Mouse (Mus musculus): ENCODE results near the gene Epha5. TPM values are rescaled to one million over a fixed set of nuclear protein-coding genes. Genes with fewer than 3 reads are reported as not detected.
A peak's percentile ranks its signal among the peaks of the same experiment; 100 is the strongest.

Epha5 gene
- polyA plus RNA-seq (2015; fragmentation: Nextera tagmentation; extraction: Ambion mirVana) = 1.3 and 1.5 TPM in 2 replicates

GRCm38 (mm10) chr5:84417062-84417879 lies at the start of gene Epha5:
Epha5 (minus strand) TSS chr5:84417382.
- ATAC-seq = peak; percentile 96
- WGBS = under 1% methylated on average over 38 of the region's 67 CpGs

DNA sequence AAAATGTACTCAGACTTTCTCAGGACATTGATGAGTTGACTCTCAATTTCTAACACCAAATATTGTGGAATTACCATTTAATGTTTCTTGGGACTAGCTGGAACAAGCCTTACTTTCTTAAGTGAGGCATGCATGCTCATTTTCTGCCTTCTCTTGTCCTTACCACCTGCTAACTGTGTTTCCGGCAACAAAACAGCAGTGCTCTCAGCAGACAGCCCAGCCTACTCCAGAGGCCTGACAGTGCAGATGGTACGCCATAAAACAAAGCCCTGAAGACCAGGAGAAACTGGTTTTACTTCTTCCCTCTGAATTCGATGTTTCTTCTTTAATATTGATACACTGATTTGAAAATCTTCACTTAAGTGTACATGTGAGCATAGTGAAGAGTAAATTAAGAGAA lies 39.0 kb upstream of the Epha5 start:
- no peak overlapping the region for H3K4me2 ChIP-seq (replicated peaks)
- no peak overlapping the region for H3K4me3 ChIP-seq (replicated peaks)
- no peaks in the 10 kb centered on the region for H3K36me3 ChIP-seq
- H3K27ac ChIP-seq = no peak overlapping the region
- no peak overlapping the region for H3K9ac ChIP-seq
- no peaks in the 10 kb centered on the region for H3K4me1 ChIP-seq (replicated peaks)
- no peaks in the 10 kb centered on the region for H3K27me3 ChIP-seq (replicated peaks)
- no peaks in the 10 kb centered on the region for H3K9me3 ChIP-seq
- no peak for ATAC-seq
- 64% methylated on average over 3 of the region's 3 CpGs for WGBS

More at GRCm38 (mm10) chr5:84417062-84417879, at the start of gene Epha5:
- no peaks in the 10 kb centered on the region for H3K36me3 ChIP-seq
- H3K27me3 ChIP-seq (replicated peaks) = peaks cover 25% of the 10 kb centered on the region
- peak within 1 kb of the TSS; percentile 50 for H3K4me3 ChIP-seq (replicated peaks)
- H3K27ac ChIP-seq = peak within 1 kb of the TSS; percentile 44; the same call in 1 of the 2 replicates
- H3K4me1 ChIP-seq (replicated peaks) = peaks cover 9% of the 10 kb centered on the region; the same call in 1 of the 2 replicates
- H3K9me3 ChIP-seq = no peaks in the 10 kb centered on the region
- H3K9ac ChIP-seq = peak within 1 kb of the TSS; percentile 42
- H3K4me2 ChIP-seq (replicated peaks) = peak within 1 kb of the TSS; percentile 96

DNA sequence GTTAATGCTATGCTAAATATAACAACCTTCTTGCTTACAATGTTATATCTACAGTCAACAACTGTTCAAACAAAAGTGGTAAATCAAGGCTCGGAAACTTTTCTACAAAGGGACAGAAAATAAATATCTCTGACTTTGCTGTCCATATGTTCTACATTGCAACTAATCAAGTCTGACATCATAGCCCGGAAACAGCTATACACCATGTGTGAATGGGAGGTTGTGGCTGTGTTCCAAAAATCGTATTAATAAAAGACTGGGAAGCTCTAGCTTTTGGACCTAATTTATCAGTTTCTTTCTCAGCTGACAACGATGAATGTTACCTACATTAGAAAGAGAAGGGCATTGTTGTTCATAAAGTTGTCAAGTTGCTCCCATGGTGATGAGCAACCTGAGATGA lies 37.5 kb upstream of the Epha5 start:
- Histone ChIP-seq H3K9me3 (no peaks in the 10 kb centered on the region), H3K27me3 (replicated peaks) (no peaks in the 10 kb centered on the region), H3K4me1 (replicated peaks) (no peaks in the 10 kb centered on the region), H3K9ac (no peak overlapping the region), H3K4me2 (replicated peaks) (no peak overlapping the region), H3K27ac (no peak overlapping the region), H3K4me3 (replicated peaks) (no peak overlapping the region), H3K36me3 (no peaks in the 10 kb centered on the region)
- no peak for ATAC-seq
- WGBS = 72% methylated on average over 4 of the region's 4 CpGs

DNA sequence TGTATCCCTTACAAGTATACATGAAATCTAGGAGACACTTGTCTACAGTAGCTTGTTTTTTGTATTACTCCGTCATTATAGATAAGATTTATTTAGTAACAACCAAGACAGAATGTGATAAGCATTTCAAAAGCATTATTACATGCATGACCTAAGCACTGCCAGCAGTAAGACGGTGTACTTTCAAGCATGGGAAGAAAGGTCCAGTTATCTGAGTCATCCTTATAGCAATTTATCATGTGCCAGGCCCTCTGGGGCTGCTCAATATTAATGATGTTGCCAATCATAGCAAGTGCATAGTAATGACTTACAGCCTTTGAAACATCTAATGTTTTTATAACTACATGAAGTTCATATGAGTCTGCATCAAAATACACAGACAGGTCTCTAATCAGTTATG lies 36.7 kb upstream of the Epha5 start:
- 72% methylated on average over 2 of the region's 2 CpGs for WGBS

DNA sequence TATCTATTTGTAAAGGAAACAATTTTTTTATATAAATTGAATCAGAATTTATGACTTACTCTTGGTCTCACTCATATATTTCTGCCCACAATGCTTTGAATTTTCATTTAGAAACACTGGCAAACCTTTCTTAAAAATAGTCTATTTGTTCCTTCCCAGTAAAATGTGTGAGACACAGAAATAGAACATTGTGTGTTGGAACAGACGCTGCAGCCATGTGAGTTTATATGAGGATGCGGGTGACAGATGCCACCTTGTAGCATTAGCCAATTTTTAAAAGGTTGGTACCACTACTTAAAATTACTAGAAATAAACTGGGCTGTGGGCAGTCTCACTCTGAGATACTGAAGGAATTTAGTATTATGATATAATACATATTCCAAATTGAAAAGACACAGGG lies 23.1 kb upstream of the Epha5 start:
- Histone ChIP-seq H3K4me2 (replicated peaks) (no peak overlapping the region), H3K27me3 (replicated peaks) (no peaks in the 10 kb centered on the region), H3K4me1 (replicated peaks) (no peaks in the 10 kb centered on the region), H3K27ac (no peak overlapping the region), H3K9me3 (no peaks in the 10 kb centered on the region), H3K36me3 (no peaks in the 10 kb centered on the region), H3K4me3 (replicated peaks) (no peak overlapping the region), H3K9ac (no peak overlapping the region)
- WGBS = 90% methylated on average over 2 of the region's 2 CpGs
- no peak for ATAC-seq

More for the DNA sequence above, 36.7 kb upstream of the Epha5 start:
- H3K36me3 ChIP-seq = no peaks in the 10 kb centered on the region
- no peak for ATAC-seq
- no peak overlapping the region for H3K9ac ChIP-seq
- H3K4me2 ChIP-seq (replicated peaks) = no peak overlapping the region
- no peak overlapping the region for H3K27ac ChIP-seq
- H3K4me1 ChIP-seq (replicated peaks) = no peaks in the 10 kb centered on the region
- H3K27me3 ChIP-seq (replicated peaks) = no peaks in the 10 kb centered on the region
- H3K9me3 ChIP-seq = no peaks in the 10 kb centered on the region
- no peak overlapping the region for H3K4me3 ChIP-seq (replicated peaks)

DNA sequence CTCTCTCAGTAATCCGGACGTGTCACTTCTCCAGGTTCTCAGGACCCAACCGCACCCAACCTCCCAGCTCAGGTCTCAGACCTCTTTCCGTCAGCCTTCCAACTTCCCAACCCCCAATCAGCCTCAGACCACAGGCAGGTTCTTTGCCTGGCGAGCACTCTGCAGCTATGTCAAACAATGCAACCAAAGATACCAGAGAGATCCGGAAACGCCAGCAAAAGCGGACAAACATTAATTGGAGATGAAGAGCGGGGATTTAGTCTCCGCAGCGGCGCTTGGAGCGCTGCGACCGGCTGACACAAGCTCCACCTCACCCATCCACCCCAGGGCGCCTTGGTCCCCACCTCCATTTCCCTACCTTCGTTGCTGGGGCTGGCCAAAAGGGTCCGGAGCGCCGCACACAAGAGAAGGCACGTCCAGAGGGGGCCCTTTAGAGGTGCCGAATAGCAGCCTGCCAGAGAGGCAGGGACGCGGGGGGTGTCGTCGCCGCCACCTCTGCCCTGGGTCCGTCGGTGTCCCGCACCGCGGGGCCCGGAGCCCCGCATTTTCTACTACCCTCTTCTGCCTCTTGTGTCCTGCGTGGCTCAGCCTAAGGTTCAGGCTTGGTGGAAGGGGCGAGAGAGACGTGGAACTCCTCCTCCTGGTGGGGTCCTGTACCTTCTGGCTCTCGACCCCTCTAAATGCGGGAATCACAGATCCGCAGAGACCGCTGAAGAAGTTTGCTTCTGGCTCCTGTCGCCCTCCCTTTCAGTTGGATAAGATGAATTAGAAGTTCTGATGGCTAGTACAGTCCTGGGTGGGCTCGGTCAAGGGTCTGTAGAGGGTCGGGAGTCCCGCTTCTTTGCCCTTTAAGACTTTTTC lies 991 bp downstream of the Epha5 start:
- WGBS = under 1% methylated on average over 45 of the region's 45 CpGs
- H3K36me3 ChIP-seq = no peaks in the 10 kb centered on the region
- no peak for ATAC-seq
- peaks cover 25% of the 10 kb centered on the region for H3K27me3 ChIP-seq (replicated peaks)
- H3K4me3 ChIP-seq (replicated peaks) = peak overlapping the region; percentile 50
- H3K4me1 ChIP-seq (replicated peaks) = peaks cover 9% of the 10 kb centered on the region; the same call in 1 of the 2 replicates
- no peaks in the 10 kb centered on the region for H3K9me3 ChIP-seq
- H3K27ac ChIP-seq = no peak overlapping the region
- peak overlapping the region; percentile 30; the same call in 1 of the 2 replicates for H3K9ac ChIP-seq
- peak overlapping the region; percentile 96 for H3K4me2 ChIP-seq (replicated peaks)

GRCm38 (mm10) chr5:84414931-84415431 lies 2.2 kb downstream of the Epha5 start:
- H3K36me3 ChIP-seq = no peaks in the 10 kb centered on the region
- peaks cover 9% of the 10 kb centered on the region; the same call in 1 of the 2 replicates for H3K4me1 ChIP-seq (replicated peaks)
- ATAC-seq = no peak
- peaks cover 25% of the 10 kb centered on the region for H3K27me3 ChIP-seq (replicated peaks)
- no peak overlapping the region for H3K9ac ChIP-seq
- no peak overlapping the region for H3K4me3 ChIP-seq (replicated peaks)
- H3K27ac ChIP-seq = no peak overlapping the region
- peak overlapping the region; percentile 96; the same call in 1 of the 2 replicates for H3K4me2 ChIP-seq (replicated peaks)
- H3K9me3 ChIP-seq = no peaks in the 10 kb centered on the region
- WGBS = 10% methylated on average over 8 of the region's 8 CpGs

DNA sequence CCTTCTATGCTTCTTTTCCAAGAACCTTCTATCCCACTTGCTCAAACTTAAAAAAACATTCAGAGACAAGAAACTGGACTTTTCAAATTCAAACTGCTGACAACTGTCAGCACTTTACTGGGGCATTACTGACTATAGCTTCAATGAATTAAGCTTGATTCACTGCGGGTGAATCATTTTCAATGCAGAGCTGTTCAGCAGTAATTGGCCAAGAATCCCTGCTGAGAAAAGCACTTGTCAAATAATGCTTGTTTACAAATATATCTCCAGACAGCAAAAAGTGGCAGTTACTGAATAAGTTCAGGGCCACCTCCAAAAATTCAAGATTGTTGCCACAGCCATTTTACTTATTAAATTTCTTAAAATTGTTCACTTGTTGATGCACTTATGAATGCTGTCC lies 4.2 kb downstream of the Epha5 start:
- no peak for ATAC-seq
- Histone ChIP-seq H3K27me3 (replicated peaks) (peaks cover 25% of the 10 kb centered on the region), H3K4me1 (replicated peaks) (peaks cover 9% of the 10 kb centered on the region; the same call in 1 of the 2 replicates), H3K9ac (no peak overlapping the region), H3K27ac (no peak overlapping the region), H3K4me3 (replicated peaks) (no peak overlapping the region), H3K9me3 (no peaks in the 10 kb centered on the region), H3K4me2 (replicated peaks) (no peak overlapping the region), H3K36me3 (no peaks in the 10 kb centered on the region)
- WGBS = 22% methylated on average over 1 of the region's 1 CpGs

DNA sequence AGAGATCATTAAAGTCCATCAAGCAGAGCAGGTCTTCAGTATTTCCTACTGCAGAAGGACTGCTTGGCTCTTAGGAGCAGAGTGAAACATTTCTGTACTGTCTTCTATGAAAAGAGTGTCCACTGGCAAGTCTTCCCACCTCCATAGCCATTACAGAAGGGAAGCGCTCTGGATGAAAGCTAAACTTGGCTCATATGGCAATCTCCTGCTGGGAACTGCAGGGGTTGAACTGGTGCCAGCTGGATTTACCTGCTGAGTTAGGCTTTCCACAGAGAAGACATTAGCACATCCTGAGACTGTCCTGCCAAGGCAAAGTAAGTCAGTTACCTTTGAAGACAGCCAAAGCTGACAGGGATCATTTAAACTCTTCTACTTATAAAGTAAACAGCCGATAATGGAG lies 8.8 kb downstream of the Epha5 start:
- no peak overlapping the region for H3K9ac ChIP-seq
- H3K27me3 ChIP-seq (replicated peaks) = no peaks in the 10 kb centered on the region
- no peaks in the 10 kb centered on the region for H3K36me3 ChIP-seq
- no peak for ATAC-seq
- no peak overlapping the region for H3K4me2 ChIP-seq (replicated peaks)
- no peak overlapping the region for H3K27ac ChIP-seq
- no peaks in the 10 kb centered on the region for H3K4me1 ChIP-seq (replicated peaks)
- no peaks in the 10 kb centered on the region for H3K9me3 ChIP-seq
- WGBS = 53% methylated on average over 2 of the region's 2 CpGs
- no peak overlapping the region for H3K4me3 ChIP-seq (replicated peaks)

DNA sequence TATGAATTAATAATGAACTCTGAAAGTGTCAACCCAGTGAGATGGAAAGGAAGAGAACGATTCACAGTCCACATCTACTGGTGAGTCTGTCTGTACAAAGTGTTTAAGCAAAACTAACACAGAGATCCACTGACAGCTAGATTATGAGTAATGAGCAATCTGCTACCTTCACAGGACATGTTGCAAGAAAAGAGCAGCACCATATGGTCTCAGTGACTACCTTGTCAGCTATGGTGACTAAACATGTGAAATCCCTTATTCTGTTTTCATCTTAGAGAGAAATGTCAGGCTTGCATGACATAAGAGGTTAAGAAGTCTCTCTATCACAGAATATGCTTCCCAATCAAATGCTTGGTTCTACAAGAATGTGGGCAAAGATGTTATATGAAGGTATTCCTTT lies 20.1 kb downstream of the Epha5 start:
- no peaks in the 10 kb centered on the region for H3K27me3 ChIP-seq (replicated peaks)
- no peak overlapping the region for H3K9ac ChIP-seq
- H3K4me3 ChIP-seq (replicated peaks) = no peak overlapping the region
- 79% methylated on average over 1 of the region's 1 CpGs for WGBS
- ATAC-seq = no peak
- H3K27ac ChIP-seq = no peak overlapping the region
- H3K9me3 ChIP-seq = no peaks in the 10 kb centered on the region
- no peaks in the 10 kb centered on the region for H3K36me3 ChIP-seq
- no peak overlapping the region for H3K4me2 ChIP-seq (replicated peaks)
- H3K4me1 ChIP-seq (replicated peaks) = no peaks in the 10 kb centered on the region

- no peak overlapping the region for H3K9ac ChIP-seq
- WGBS = 68% methylated on average over 5 of the region's 5 CpGs
- no peaks in the 10 kb centered on the region for H3K36me3 ChIP-seq
- no peaks in the 10 kb centered on the region for H3K9me3 ChIP-seq
- no peak overlapping the region for H3K27ac ChIP-seq
- H3K27me3 ChIP-seq (replicated peaks) = no peaks in the 10 kb centered on the region
- ATAC-seq = no peak
- no peak overlapping the region for H3K4me2 ChIP-seq (replicated peaks)
- H3K4me1 ChIP-seq (replicated peaks) = no peaks in the 10 kb centered on the region
- H3K4me3 ChIP-seq (replicated peaks) = no peak overlapping the region
These were observed 51.8 kb downstream of the Epha5 start for GRCm38 (mm10) chr5:84365334-84365733.

DNA sequence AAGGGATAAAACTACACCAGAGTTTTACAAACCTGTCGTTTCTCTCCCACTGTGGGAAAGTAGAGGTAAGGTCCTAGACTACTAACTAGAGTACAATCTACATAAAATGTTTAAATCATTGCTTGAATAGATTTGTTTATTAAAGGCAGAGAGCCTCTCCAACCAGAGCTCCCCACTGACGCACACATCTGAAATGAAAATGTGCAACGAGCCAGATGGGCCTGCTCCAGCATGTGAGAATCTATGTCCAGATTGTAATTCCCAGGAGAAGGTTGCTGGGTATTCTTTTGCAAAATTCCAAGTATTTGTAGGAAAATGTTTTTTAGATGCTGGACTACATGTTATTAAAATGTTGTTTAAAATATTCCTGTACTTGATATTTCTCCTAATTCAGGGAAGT lies 57.8 kb downstream of the Epha5 start:
- Histone ChIP-seq H3K9ac (no peak overlapping the region), H3K36me3 (no peaks in the 10 kb centered on the region), H3K27me3 (replicated peaks) (no peaks in the 10 kb centered on the region), H3K4me2 (replicated peaks) (no peak overlapping the region), H3K27ac (no peak overlapping the region), H3K4me1 (replicated peaks) (no peaks in the 10 kb centered on the region), H3K4me3 (replicated peaks) (no peak overlapping the region), H3K9me3 (no peaks in the 10 kb centered on the region)
- 53% methylated on average over 3 of the region's 3 CpGs for WGBS
- ATAC-seq = no peak

All from intestine, embryonic 15.5 days (tissue).